Mouse (Mus musculus): ENCODE results near the gene Dnase1l3. TPM values are rescaled to one million over a fixed set of nuclear protein-coding genes. Genes with fewer than 3 reads are reported as not detected.
A peak's percentile ranks its signal among the peaks of the same experiment; 100 is the strongest.

The Dnase1l3 gene
- polyA plus RNA-seq, 1 experiment from 2014 or later, result 0.08 TPM

- peaks cover 23% of the 10 kb centered on the region for H3K27me3 ChIP-seq (replicated peaks)
- ATAC-seq (ENCODE audit: low FRiP score), result no peak
- H3K4me2 ChIP-seq, result no peak overlapping the region
- no peak overlapping the region for H3K9ac ChIP-seq (replicated peaks)
- H3K9me3 ChIP-seq (replicated peaks), result no peaks in the 10 kb centered on the region
- 92% methylated on average over 3 of the region's 3 CpGs for WGBS
- H3K4me3 ChIP-seq (replicated peaks), result no peak overlapping the region
- H3K36me3 ChIP-seq, result no peaks in the 10 kb centered on the region
- H3K27ac ChIP-seq (replicated peaks), result no peak overlapping the region
- H3K4me1 ChIP-seq, result peaks cover 21% of the 10 kb centered on the region
Measured at GRCm38 (mm10) chr14:7999030-7999429, 4.7 kb upstream of the Dnase1l3 start.

- H3K4me2 ChIP-seq, result peak overlapping the region; percentile 54
- H3K9ac ChIP-seq (replicated peaks), result peak overlapping the region; percentile 36; the same call in 1 of the 2 replicates
- H3K9me3 ChIP-seq (replicated peaks), result no peaks in the 10 kb centered on the region
- peaks cover 11% of the 10 kb centered on the region for H3K4me1 ChIP-seq
- peak overlapping the region; percentile 27 for H3K4me3 ChIP-seq (replicated peaks)
- peaks cover 23% of the 10 kb centered on the region for H3K27me3 ChIP-seq (replicated peaks)
- H3K36me3 ChIP-seq, result no peaks in the 10 kb centered on the region
- H3K27ac ChIP-seq (replicated peaks), result no peak overlapping the region
- 3% methylated on average over 15 of the region's 15 CpGs for WGBS
- ATAC-seq (ENCODE audit: low FRiP score), result peak; percentile 76
Measured at GRCm38 (mm10) chr14:7997255-7997696, 2.9 kb upstream of the Dnase1l3 start.

DNA sequence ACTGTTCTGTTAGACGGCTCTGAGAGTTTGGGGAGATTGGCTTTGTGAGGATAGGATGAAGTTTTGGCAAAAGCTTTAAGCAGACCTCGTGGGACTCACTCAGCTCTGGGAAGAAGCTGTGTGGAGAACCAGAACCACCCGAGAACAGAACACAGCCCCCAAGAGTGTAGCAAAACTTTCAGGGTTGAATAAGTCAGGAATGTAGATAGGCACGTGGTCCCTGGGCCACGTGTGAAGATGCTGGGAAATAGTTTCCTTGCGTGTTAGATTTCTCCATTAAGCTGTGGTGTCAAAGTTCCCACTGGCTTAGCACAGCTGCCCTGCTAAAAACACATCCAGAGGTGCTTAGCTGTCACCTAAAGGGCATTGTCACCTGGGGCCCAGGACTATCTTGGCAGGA lies 2.2 kb downstream of the Dnase1l3 start:
- H3K27ac ChIP-seq (replicated peaks), result no peak overlapping the region
- ATAC-seq (ENCODE audit: low FRiP score), result no peak
- no peaks in the 10 kb centered on the region for H3K9me3 ChIP-seq (replicated peaks)
- no peaks in the 10 kb centered on the region for H3K27me3 ChIP-seq (replicated peaks)
- H3K4me3 ChIP-seq (replicated peaks), result no peak overlapping the region
- WGBS, result 77% methylated on average over 6 of the region's 6 CpGs
- no peak overlapping the region for H3K4me2 ChIP-seq
- H3K36me3 ChIP-seq, result no peaks in the 10 kb centered on the region
- peaks cover 4% of the 10 kb centered on the region; the same call in 1 of the 2 replicates for H3K4me1 ChIP-seq
- H3K9ac ChIP-seq (replicated peaks), result no peak overlapping the region

DNA sequence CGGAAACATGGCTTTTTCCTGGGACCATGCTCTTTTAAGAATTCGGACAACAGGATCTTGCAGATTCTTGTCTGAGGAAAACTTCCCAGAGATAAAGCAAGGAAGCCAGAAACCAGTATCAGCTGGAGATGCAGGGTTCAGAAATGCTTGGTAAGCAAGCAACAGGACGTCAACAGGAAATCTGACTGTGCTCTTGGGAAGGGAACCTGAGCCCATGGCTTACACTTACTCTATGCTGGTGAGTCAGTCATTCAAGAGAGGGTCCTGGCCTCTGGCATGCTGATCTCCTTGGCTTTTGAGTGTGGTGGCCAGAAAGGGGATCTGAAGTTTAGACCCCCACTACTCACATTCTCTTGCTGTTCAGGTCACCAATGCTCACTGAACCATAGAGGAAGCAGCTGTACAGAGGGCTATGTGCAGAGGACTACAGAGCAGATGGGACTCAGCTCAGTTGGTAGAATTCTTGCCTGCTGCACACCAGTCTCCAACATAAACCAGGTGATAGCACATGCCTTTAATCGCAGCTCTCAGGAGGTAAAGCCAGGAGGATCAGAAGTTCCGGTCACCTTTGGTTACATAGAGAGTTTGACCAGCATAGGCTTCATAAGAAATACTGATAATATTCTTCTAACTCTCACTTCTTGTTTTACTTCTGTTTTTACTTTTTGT lies 3.1 kb downstream of the Dnase1l3 start:
- no peak overlapping the region for H3K4me2 ChIP-seq
- H3K27me3 ChIP-seq (replicated peaks), result no peaks in the 10 kb centered on the region
- H3K36me3 ChIP-seq, result no peaks in the 10 kb centered on the region
- ATAC-seq (ENCODE audit: low FRiP score), result no peak
- H3K4me3 ChIP-seq (replicated peaks), result no peak overlapping the region
- H3K9ac ChIP-seq (replicated peaks), result no peak overlapping the region
- no peak overlapping the region for H3K27ac ChIP-seq (replicated peaks)
- H3K9me3 ChIP-seq (replicated peaks), result no peaks in the 10 kb centered on the region
- H3K4me1 ChIP-seq, result no peaks in the 10 kb centered on the region
- WGBS, result 88% methylated on average over 5 of the region's 5 CpGs

- Histone ChIP-seq H3K36me3 (no peaks in the 10 kb centered on the region), H3K4me3 (replicated peaks) (no peak overlapping the region), H3K4me1 (no peaks in the 10 kb centered on the region), H3K27ac (replicated peaks) (no peak overlapping the region), H3K4me2 (no peak overlapping the region), H3K9ac (replicated peaks) (no peak overlapping the region), H3K27me3 (replicated peaks) (no peaks in the 10 kb centered on the region), H3K9me3 (replicated peaks) (no peaks in the 10 kb centered on the region)
- 79% methylated on average over 3 of the region's 3 CpGs for WGBS
- ATAC-seq (ENCODE audit: low FRiP score), result no peak
Measured at GRCm38 (mm10) chr14:7989961-7990360, 4.4 kb downstream of the Dnase1l3 start.

GRCm38 (mm10) chr14:7989371-7989770 lies 5.0 kb downstream of the Dnase1l3 start:
- Histone ChIP-seq H3K9ac (replicated peaks) (no peak overlapping the region), H3K4me3 (replicated peaks) (no peak overlapping the region), H3K27ac (replicated peaks) (no peak overlapping the region), H3K4me1 (no peaks in the 10 kb centered on the region), H3K27me3 (replicated peaks) (no peaks in the 10 kb centered on the region), H3K36me3 (no peaks in the 10 kb centered on the region), H3K9me3 (replicated peaks) (no peaks in the 10 kb centered on the region), H3K4me2 (no peak overlapping the region)
- WGBS, result 60% methylated on average over 1 of the region's 1 CpGs
- ATAC-seq (ENCODE audit: low FRiP score), result no peak

DNA sequence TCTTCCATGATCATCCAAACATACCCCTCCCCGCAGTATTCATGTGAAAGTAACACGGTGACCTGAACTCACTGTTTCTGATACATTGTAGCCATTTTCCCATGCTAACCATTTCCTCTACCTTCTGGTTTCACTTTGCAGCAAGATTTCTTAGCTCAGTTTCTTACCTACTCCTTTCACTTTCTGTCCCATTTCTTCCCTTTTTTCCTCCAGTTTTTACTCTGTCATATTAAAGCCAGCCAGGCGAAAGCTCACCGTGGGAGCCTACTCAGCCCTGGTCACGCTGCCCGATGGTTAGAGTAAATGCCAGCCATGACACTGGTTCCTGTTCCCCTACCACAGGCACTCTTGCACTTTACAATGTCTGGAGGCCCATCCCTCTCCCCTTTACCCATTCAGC lies 7.5 kb downstream of the Dnase1l3 start:
- no peak overlapping the region for H3K27ac ChIP-seq (replicated peaks)
- H3K9me3 ChIP-seq (replicated peaks), result no peaks in the 10 kb centered on the region
- no peak overlapping the region for H3K4me3 ChIP-seq (replicated peaks)
- no peak overlapping the region for H3K9ac ChIP-seq (replicated peaks)
- 94% methylated on average over 6 of the region's 6 CpGs for WGBS
- H3K27me3 ChIP-seq (replicated peaks), result no peaks in the 10 kb centered on the region
- no peaks in the 10 kb centered on the region for H3K4me1 ChIP-seq
- no peaks in the 10 kb centered on the region for H3K36me3 ChIP-seq
- no peak overlapping the region for H3K4me2 ChIP-seq
- ATAC-seq (ENCODE audit: low FRiP score), result no peak

- no peaks in the 10 kb centered on the region for H3K9me3 ChIP-seq (replicated peaks)
- H3K4me2 ChIP-seq, result no peak overlapping the region
- H3K4me1 ChIP-seq, result no peaks in the 10 kb centered on the region
- no peak overlapping the region for H3K4me3 ChIP-seq (replicated peaks)
- no peaks in the 10 kb centered on the region for H3K36me3 ChIP-seq
- 96% methylated on average over 1 of the region's 1 CpGs for WGBS
- no peak overlapping the region for H3K27ac ChIP-seq (replicated peaks)
- no peak overlapping the region for H3K9ac ChIP-seq (replicated peaks)
- H3K27me3 ChIP-seq (replicated peaks), result no peaks in the 10 kb centered on the region
- no peak for ATAC-seq (ENCODE audit: low FRiP score)
Measured at GRCm38 (mm10) chr14:7981226-7981625, 13.1 kb downstream of the Dnase1l3 start.

DNA sequence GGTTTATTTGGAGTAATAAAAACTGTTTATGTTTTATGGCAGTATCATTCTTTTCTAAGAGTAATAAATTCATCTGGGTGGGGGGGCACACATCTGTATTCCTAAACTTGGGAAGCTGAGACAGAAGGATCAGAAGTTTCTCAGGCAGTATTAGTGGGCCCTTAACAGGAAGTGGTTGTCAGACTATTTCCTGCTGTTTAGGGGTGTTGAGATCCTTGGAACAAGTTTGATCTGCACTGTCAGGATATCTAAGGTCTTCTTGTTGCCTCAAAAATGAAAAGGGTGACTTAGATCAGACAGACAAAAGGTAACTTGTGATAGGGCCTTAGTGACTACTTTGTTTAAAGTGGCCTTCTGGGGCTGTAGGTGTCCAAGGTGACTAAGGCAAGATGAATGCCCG lies 16.2 kb downstream of the Dnase1l3 start:
- no peak overlapping the region for H3K9ac ChIP-seq (replicated peaks)
- H3K4me1 ChIP-seq, result no peaks in the 10 kb centered on the region
- no peak overlapping the region for H3K4me2 ChIP-seq
- no peaks in the 10 kb centered on the region for H3K36me3 ChIP-seq
- no peak overlapping the region for H3K27ac ChIP-seq (replicated peaks)
- H3K9me3 ChIP-seq (replicated peaks), result no peaks in the 10 kb centered on the region
- no peak overlapping the region for H3K4me3 ChIP-seq (replicated peaks)
- ATAC-seq (ENCODE audit: low FRiP score), result no peak
- H3K27me3 ChIP-seq (replicated peaks), result no peaks in the 10 kb centered on the region
- 94% methylated on average over 1 of the region's 1 CpGs for whole genome bisulfite sequencing

DNA sequence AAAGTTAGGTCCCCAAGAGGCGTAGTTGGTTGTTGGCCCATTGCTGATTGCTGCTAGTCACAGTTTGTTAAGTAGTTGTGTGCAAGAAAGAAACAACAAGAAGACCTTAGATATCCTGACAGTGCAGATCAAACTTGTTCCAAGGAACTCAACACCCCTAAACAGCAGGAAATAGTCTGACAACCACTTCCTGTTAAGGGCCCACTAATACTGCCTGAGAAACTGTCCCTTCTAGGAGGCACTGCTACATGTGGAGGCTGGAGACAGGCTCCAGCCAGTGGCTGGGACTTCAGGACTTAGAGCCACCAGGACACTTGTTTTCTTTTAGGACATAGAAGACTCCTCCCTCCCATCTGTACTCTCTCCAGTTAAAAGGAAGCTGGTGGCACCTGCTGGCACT lies 16.9 kb downstream of the Dnase1l3 start:
- Histone ChIP-seq H3K4me3 (replicated peaks) (no peak overlapping the region), H3K4me1 (no peaks in the 10 kb centered on the region), H3K9me3 (replicated peaks) (no peaks in the 10 kb centered on the region), H3K27ac (replicated peaks) (no peak overlapping the region), H3K27me3 (replicated peaks) (no peaks in the 10 kb centered on the region), H3K36me3 (no peaks in the 10 kb centered on the region), H3K9ac (replicated peaks) (no peak overlapping the region), H3K4me2 (no peak overlapping the region)
- no peak for ATAC-seq (ENCODE audit: low FRiP score)
- 100% methylated on average over 1 of the region's 1 CpGs for WGBS

DNA sequence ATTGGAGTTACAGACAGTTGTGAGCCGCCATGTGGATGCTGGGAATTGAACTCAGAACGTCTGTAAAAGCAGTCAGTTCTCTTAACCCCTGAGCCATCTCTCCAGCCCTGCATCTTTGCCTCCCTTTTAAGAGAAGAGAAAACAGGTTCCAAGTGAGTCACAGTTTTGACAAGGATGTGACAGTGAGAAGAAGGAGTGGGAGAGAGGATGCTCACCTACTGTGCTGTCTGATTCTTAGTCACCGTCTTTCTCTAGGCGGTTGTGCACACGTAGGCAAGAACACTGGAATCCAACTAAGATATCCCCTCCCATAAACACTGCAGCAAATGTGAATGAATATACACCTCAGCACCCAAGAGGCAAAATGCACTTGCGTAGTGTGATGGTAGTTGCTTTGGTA lies 19.2 kb downstream of the Dnase1l3 start:
- H3K4me2 ChIP-seq, result no peak overlapping the region
- no peaks in the 10 kb centered on the region for H3K36me3 ChIP-seq
- ATAC-seq (ENCODE audit: low FRiP score), result no peak
- H3K27ac ChIP-seq (replicated peaks), result no peak overlapping the region
- H3K4me1 ChIP-seq, result no peaks in the 10 kb centered on the region
- H3K9ac ChIP-seq (replicated peaks), result no peak overlapping the region
- H3K4me3 ChIP-seq (replicated peaks), result no peak overlapping the region
- H3K27me3 ChIP-seq (replicated peaks), result no peaks in the 10 kb centered on the region
- WGBS, result 89% methylated on average over 6 of the region's 6 CpGs
- H3K9me3 ChIP-seq (replicated peaks), result no peaks in the 10 kb centered on the region

DNA sequence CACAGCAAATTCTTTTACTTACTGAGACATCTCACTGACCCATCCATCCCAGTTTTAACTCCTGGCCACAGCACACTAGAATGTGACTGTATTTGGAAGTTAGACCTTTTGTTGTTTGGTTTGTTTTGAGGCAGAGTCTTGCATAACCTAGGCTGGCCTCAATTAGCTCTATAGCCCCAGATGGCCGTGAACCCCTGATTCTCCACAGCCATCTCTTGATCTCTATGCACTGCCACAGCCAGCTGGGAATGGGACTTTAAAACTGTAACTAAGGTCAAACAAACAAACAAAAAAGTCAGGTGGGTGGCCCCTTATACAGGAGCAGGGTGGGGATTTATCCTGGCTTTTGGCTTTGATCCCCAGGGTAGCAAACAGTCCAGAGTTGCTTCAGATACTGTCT lies 19.7 kb downstream of the Dnase1l3 start:
- Histone ChIP-seq H3K9me3 (replicated peaks) (no peaks in the 10 kb centered on the region), H3K36me3 (no peaks in the 10 kb centered on the region), H3K4me1 (no peaks in the 10 kb centered on the region), H3K4me3 (replicated peaks) (no peak overlapping the region), H3K27me3 (replicated peaks) (no peaks in the 10 kb centered on the region), H3K27ac (replicated peaks) (no peak overlapping the region), H3K9ac (replicated peaks) (no peak overlapping the region), H3K4me2 (no peak overlapping the region)
- WGBS, result 88% methylated on average over 1 of the region's 1 CpGs
- ATAC-seq (ENCODE audit: low FRiP score), result no peak

Data from neural tube, embryonic 15.5 days (tissue).